Comparison of ENCODE assay signal across 21 mouse cellular contexts in genomic region chr2:117095491-117095890, GRCm38 (mm10). TPM values are rescaled to one million over a fixed set of nuclear protein-coding genes. Genes with fewer than 3 reads are reported as not detected.
DNase-seq lines count a peak whose midpoint lies in the region; ATAC-seq lines count a peak whose summit lies in the region.
"Had no signal": no experiment of that assay in that cellular context is flagged by ENCODE, and none has a peak within 500 bp of the region (broad histone marks: within the 10 kb centered on the region; RNA-seq: fewer than 3 reads in every experiment).

No protein-coding gene starts in this region.

- no peaks in the 10 kb centered on the region for H3K36me3 ChIP-seq in intestine, embryonic 16.5 days (ENCODE audit: control insufficient read depth, insufficient read depth, low read length)
- H3K36me3 ChIP-seq: embryonic facial prominence, embryonic 10.5 days; heart, embryonic 10.5 days; midbrain, embryonic 15.5 days had no signal

- no peak for ATAC-seq in intestine, embryonic 16.5 days
- ATAC-seq: hindbrain, postnatal 0 days; midbrain, embryonic 15.5 days had no signal

- H3K4me3 ChIP-seq in intestine, embryonic 16.5 days (ENCODE audit: low read length), result no peak overlapping the region
- H3K4me3 ChIP-seq: embryonic facial prominence, embryonic 10.5 days; erythroblast, embryonic 14.5 days; heart, embryonic 10.5 days; midbrain, embryonic 15.5 days had no signal

- 56% methylated on average over 3 of the region's 3 CpGs for WGBS in intestine, embryonic 16.5 days

- H3K9ac ChIP-seq in intestine, embryonic 16.5 days (ENCODE audit: low read depth, low read length), result no peak overlapping the region
- H3K9ac ChIP-seq: liver, embryonic 14.5 days; midbrain, embryonic 15.5 days had no signal

- H3K4me1 ChIP-seq in intestine, embryonic 16.5 days (ENCODE audit: control insufficient read depth, insufficient read depth, low read length), result no peaks in the 10 kb centered on the region
- H3K4me1 ChIP-seq: midbrain, embryonic 15.5 days had no signal

- no peak overlapping the region for H3K4me2 ChIP-seq in intestine, embryonic 16.5 days (ENCODE audit: low read depth, low read length)
- H3K4me2 ChIP-seq: midbrain, embryonic 15.5 days had no signal

- H3K9me3 ChIP-seq in intestine, embryonic 16.5 days (ENCODE audit: control insufficient read depth, low read length), result no peaks in the 10 kb centered on the region
- H3K9me3 ChIP-seq: embryonic facial prominence, embryonic 10.5 days; heart, embryonic 10.5 days; midbrain, embryonic 15.5 days had no signal

- no peaks in the 10 kb centered on the region for H3K27me3 ChIP-seq in intestine, embryonic 16.5 days (replicated peaks; ENCODE audit: control insufficient read depth, insufficient read depth, low read length)
- H3K27me3 ChIP-seq: CH12.LX; midbrain, embryonic 15.5 days had no signal

- no peak overlapping the region for H3K27ac ChIP-seq in intestine, embryonic 16.5 days (ENCODE audit: low read length)
- H3K27ac ChIP-seq: embryonic facial prominence, embryonic 10.5 days; heart, embryonic 10.5 days; hindbrain, postnatal 0 days; liver, embryonic 14.5 days; midbrain, embryonic 15.5 days had no signal

- DNase-seq in layer of hippocampus, adult 8-10 months (ENCODE audit: low spot score in 2 of 2), result peak; percentile 19 to 41
- no peak for DNase-seq in layer of hippocampus, postnatal 25 days (ENCODE audit: extremely low spot score in 1 of 2, low spot score in 1 of 2)
- peak; percentile 23 for DNase-seq in right cerebral cortex, adult 18-20 months
- no peak for DNase-seq in right cerebral cortex, postnatal 4 days
- peak; percentile 66 for DNase-seq in adrenal gland, postnatal 14 days
- no peak for DNase-seq in urinary bladder, postnatal 25 days (ENCODE audit: low spot score)
- DNase-seq: cerebellum, postnatal 25 days; gastrocnemius, postnatal 14 days; heart, postnatal 4 days; kidney, adult 2 months; kidney, postnatal 4 days; right cerebral cortex, postnatal 25 days; thymus, adult 18-20 months had no signal

RNA-seq across cellular contexts. Expression of gene Spred1, which starts 25.7 kb away (rescaled TPM):
- total RNA-seq in layer of hippocampus, adult 8-10 months (2022), result 100 to 1,000 TPM in 2 of 4 experiments, 10 to 100 TPM in 2; 79.4 to 115 (median 97.4) TPM
- total RNA-seq in layer of hippocampus, postnatal 25 days (2021), result 10 to 100 TPM; 91.1 to 98.2 TPM
- total RNA-seq in adrenal gland, postnatal 14 days (2021), result 63.9 and 64.1 TPM in 2 replicates
- polyA plus RNA-seq in intestine, embryonic 16.5 days (2015; fragmentation: Nextera tagmentation; extraction: Ambion mirVana), result 4.6 TPM in 2 replicates

Comparison
In these comparisons a context has a peak if more than half of its experiments do, and no peak if none do; other contexts are left out.
1. DNase-seq: peak in layer of hippocampus, adult 8-10 months (2 of 2), right cerebral cortex, adult 18-20 months (single experiment) and adrenal gland, postnatal 14 days (single experiment); none in layer of hippocampus, postnatal 25 days (0 of 2), right cerebral cortex, postnatal 4 days (single experiment) and urinary bladder, postnatal 25 days (single experiment).